Mouse (Mus musculus) neural tube, embryonic 10.5 days (tissue): ENCODE results near the gene Grin3a.
"Not testable (repeated sequence)": the region's sequence is repeated elsewhere in the genome, so short reads cannot be mapped to it uniquely, and the experiment has no call there.

Source experiments
- DNase-seq: peaks from one replicate; pipeline ENCODE4 v3.0.0-alpha.2; 2017; ENCODE audit warnings: low spot score; ENCODE audit errors: extremely low spot score

The Grin3a gene

DNA sequence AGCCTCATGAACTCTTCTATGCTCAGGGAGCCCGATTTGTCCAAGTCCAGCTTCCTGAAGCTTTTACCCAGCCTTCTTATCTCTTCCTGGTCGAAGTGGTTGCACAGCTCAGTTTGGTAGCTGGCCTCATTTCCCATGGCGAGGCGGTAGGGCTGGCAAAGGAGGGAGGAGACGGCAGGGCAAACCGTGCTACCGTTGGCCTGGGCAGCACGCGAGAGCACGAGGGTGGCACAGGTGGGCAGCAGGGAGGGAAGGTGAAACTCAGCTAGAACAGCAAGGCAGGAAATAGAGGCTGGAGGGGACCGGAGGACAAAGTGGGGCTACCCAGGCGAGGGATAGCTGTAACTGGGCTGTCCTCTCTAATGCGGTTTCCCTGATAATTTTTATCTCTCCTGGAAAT lies 163.7 kb downstream of the Grin3a start, which contains the start of gene Ppp3r2:
TSS of gene Ppp3r2 (minus strand) at position 213 of the 400 bp plus-strand sequence.
- DNase-seq, result no peak

DNA sequence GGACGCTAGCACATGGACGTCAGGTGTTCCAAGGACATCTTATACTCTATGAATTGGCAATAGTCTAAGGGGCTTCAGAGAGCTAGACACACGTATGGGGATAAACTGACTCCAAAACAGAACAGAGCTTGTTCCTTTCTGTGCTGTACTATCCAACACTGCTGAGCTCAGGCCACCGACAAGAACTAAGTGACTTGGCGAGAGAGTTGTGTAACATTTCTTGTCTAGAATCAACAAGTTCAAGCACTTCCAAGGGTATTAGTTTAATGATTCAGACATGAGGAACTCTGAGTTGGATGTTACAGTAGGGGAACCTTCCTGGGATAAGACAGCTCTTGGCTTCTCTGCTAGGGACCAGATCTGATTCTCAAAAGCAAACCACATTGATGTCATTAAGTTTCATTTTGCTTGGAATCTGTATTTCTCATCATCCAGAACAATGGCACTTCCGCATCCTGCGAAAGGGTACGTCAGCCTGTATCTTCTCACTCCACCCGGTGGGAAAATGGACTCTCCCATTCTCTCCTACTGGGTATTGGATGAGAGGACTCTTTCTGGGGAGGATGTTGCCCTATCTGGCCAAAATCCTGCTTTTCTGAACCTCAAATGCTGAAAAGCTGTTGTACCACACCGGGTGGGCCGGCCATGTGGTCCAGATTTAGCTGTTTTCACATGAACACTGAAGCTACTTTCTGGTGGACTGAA lies 165.2 kb downstream of the Grin3a start:
- DNase-seq, result no peak

DNA sequence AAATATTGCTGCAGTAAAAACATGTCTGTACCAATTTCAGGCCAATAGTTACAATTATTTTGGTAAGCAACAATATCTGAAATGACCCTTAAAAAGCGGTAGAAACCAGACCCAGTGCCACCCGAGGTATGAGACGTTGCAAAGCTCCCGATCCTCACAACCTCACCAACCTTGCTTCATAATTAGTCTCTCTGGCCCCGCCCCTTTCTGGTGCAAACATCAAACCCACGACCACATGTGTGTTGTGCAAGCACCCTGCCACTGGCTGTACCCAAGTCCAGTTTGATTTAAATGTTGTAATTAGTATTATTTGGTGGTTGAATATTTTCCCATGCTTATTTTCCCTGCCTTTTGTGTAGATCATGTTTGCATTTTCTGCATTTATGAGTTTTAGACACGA lies 168.8 kb downstream of the Grin3a start:
- DNase-seq, result no peak

DNA sequence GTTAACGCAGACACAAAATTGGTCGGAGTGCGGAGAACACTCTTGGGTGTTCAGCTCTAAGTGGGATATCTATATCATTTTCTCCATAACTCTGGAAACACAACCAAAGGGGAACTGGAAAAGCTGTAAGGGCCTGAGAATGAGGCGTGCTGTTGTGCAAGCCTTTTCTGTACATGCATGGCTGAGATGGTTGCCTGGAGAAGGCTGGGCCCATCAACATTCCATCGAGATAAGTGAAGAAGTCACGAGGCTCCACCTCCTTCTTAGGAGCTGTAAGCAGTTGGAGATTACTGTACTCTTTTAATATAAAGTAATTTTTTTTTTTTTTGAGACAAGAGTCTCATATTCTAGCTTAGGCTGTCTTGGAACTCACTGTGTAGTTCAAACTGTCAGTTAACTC lies 169.5 kb downstream of the Grin3a start:
- DNase-seq, result no peak

DNA sequence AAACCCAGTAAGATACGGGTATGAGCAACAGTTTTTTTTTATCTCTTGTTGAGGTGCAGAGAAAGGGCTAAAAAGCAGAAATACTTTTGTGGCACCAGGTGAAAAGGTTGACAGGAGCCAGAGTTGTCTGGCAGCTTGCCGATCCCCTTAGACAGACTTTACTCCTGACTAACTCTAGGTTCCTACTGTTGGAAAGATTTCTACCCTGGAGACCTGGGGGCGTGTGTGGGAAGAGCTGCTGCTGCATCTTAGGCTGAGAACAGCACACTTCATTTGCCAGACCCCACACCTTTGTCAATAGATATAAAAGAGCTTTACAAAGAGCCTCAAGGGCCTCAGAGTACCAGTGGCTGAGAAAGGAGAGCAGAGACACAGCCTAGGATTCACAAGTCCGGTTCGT lies 180.7 kb downstream of the Grin3a start:
- no peak for DNase-seq

DNA sequence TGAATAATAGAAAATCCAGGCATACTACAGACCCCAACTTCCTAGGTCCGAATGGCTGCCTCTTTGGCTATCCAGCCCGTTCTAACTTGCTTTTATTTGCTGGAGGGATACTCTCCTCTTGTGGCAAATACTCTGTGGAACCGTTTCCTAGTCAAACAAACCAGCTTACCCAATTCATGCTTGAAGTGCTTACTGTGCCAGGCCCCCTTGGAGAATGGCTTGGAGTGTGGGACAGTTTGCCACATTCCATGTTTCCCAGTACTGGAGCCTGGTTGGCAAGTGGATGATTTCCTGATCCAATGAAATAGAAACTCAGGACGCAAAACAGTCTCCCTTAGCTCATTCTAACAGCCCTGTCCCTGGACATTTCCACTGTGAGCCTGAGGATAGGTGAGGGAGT lies 183.3 kb downstream of the Grin3a start:
- DNase-seq, result no peak

DNA sequence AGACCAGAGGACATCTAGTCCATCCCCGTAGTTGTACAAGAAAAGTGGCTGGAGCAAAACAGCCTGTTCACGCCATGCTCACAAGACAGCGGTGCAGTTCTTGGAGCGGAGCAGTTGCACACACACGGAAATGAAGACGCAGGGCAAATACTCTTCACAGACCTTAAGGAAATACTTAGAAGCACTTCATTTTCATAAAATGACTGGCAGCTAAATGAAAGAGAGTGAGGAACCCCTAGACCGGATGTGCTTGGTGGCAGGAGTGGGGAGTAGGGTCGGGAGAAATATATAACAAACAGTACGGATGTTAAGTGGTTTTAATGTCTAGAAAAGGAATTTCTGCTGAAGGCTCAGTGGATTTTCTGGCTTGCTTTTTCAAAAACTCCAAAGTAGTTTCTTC lies 183.9 kb downstream of the Grin3a start:
- no peak for DNase-seq

DNA sequence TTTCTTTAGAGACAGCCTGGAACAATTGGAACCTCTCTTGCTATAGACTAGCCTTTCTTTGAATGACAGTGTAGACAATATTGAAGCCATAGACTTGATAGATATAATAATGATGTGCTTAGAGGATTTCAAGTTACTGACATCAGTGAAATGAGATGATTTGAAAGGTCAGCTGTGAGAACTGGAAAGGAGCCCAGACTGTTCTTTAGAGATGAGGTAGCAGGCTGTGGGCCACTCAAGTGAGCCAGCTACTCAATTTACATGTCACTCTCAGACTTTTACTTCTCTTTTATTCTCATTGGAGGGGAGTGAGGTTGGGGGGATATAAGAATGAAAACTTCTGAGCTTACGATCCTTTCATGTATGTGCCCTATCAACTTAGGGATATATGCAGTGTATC lies 186.1 kb downstream of the Grin3a start:
- no peak for DNase-seq

DNA sequence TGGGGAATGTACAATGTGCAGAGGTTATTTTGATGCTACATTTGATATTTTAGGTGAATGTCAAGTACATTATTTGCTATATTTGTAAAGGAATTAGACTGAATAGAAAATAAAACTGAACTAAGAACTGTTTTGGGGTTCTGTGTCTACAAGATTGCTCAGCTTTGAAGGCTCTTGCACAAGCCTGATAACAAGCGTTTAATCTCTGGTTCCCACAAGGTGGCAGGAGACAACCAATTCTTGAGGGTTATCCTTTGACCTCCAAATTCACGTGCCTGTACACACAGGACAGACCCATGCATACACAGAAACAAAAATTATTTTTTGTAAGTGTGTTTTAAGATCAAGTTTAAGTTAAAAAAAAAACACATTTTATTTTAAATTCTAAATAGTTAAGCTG lies 205.6 kb downstream of the Grin3a start:
- no peak for DNase-seq

DNA sequence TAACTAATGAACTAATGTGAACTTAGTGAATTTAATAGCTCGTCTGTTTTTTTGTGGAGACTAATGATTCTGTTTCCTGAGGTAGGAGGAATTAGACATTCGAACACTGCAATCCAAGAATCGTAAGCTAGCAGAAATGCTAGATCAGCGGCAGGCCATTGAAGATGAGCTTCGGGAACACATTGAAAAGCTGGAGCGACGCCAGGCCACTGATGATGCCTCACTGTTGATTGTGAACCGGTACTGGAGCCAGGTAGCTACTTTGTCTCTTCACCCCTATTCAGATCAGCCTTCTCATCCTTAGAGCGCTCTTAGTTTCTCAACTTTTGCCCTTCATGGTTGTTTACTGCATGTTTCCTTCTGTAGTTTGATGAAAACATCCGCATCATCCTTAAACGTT lies 207.7 kb downstream of the Grin3a start:
- DNase-seq, result no peak

DNA sequence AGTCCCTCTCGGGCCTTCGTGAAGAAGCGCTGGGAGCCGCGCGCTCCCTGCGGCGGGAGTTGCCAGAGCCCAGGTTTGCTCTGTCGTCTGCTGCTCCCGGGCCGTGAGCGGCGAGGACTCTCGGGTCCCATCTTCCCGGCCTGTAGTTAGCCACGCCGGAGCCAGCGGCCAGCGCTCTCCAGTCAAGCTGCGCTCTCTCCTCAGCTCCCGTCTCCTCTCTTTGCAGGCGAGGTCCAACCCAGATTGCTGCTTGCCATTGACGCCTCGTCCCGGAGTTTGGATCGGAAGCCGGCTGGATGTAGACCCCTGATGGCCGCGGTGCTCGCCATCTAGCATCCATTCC lies 213.4 kb downstream of the Grin3a start:
- DNase-seq, result no peak

DNA sequence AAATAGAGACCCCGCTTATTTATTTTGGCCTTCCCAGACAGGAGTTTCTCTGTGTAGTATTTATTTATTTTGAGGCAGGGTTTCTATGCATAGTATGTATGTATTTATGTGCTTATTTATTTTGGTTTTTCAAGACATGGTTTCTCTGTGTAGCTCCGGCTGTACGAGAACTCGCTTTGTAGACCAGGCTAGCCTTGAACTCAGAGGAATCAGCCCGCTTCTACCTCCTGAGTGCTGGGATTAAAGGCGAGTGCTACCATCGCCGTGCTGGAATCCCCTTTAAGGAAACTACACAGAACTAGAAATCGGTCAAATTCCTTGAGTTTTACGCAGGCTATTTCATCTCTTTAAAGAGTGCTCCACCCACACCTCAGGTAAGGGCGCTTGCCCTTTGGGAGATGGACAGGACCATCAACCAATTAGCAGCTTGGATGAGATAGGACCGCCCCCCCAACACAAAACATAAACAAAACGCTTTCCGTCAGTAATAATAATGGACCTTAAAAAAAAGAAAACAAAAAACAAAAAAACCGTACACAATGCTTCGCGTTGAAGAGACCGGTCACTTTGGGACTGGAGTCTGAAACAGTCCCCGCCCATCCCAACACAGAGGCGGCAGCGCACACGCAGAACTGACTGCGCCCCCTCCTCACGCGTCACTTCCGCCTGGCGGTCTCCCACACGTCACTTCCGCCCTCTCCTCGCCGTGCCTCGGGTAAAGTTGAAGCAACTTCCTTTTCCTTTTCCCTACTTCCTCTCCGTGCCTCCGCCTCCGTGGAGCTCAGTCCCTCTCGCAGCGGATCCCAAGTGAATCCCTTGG lies 214.0 kb downstream of the Grin3a start, which contains the start of gene Rnf20:
TSS of gene Rnf20 (plus strand) at position 688 of the 820 bp plus-strand sequence.
- DNase-seq, result peak; percentile 95

DNA sequence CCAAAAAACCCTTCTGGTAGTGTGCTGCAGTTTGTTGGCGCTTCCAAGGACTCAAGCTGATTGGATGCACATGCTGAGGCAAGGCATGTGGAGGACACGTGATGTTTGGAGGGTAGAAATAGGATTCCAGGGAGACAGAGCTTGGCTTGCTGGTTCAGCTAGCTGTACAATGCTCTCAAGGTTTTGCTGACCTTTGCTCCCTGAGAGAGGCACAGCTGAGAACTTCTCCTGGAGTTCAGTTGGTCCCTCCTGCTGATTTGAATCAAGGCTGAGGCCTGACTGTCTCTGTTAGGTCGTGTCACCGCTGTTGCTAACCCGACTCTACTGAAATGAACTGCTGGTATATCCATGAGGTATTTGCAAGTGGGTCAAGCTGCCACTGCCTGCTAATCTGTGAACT lies 216.6 kb downstream of the Grin3a start:
- DNase-seq, result no peak

DNA sequence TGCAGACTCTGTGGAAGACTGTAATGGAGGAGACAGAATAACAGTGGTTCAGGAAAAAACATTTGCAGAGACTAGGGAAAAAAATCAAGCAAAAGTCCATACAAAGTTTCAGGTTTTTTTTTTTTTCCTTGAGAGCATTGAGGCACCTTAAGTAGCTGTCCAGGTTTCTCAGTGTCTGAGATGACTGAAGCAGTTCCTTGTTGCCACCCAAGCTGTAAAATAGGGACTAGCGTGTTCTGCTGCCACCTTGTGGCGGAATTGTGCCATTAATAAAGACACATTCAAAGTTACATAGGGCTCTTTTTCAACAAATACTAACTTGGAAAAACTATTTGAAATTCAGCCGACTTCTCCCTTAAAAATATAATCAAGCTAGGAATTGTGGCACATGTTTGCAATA lies 218.6 kb downstream of the Grin3a start:
- DNase-seq, result peak; percentile 53

DNA sequence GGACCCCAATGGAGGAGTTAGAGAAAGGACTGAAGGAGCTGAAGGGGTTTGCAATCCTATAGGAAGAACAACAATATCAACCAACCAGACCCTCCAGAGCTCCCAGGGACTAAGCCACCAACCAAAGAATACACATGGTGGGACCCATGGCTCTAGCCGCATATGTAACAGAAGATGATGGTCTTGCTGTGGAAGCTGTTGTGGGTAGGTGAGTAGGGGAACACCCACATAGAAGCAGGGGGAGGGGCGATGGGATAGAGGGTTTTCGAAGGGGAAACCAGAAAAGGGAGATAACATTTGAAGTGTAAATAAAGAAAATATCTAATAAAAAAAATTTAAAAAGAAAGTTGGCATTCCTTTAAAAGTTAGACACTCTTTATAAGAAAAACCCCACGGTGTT lies 220.6 kb downstream of the Grin3a start:
- DNase-seq, result not testable (repeated sequence)

DNA sequence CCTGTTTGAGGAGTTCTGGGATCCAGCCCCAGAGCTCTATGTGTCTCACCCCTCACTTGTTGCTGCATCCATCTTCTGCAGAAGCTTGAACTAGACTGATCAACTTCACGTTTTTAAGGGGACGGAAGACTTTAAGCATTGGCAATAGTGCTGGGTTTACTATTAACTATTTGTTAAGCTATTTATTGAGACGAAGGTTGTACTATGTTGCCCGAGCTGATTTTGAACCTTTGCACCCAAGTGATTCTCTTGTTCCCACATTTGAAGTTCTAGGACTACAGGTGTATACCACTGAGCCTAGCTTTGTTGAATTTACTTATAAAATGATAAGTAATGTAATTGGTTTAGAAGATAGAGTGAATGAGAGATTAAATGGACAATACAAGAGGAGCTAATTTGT lies 221.6 kb downstream of the Grin3a start:
- no peak for DNase-seq

DNA sequence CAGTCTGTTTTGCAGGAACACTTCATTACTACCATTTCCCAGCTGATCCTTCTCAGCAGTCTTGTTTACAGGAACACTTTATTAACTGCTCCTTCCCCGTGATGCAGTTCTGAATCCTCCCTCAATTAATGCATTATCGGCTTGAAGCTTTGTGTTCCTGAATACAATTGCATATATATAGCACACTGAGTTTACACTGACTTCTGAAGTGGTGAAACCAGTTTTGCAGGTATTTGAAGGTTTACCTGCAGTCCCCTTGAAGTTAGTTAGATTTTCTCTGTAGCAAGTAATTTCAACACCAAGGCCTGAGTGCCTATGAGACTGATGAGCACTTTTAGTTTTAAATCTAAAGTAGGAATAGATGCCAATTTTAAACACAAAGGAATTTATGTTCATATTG lies 223.3 kb downstream of the Grin3a start:
- no peak for DNase-seq

DNA sequence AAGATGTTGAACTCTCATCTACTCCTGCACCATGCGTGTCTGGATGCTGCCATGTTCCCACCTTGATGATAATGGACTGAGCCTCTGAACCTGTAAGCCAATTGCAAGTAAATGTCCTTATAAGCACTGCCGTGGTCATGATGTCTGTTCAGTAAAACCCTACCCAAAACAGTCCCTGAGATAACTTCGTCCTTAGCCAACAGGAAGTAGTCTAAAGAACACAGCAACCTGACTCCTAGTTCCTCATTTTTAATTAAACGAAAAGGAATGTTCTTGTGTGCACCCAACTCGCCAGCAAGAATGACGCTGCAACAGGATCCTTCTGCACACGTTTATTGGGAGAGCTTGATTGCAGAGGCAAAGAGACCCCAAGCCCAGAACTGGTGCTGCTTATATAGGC lies 225.7 kb downstream of the Grin3a start:
- not testable (repeated sequence) for DNase-seq

DNA sequence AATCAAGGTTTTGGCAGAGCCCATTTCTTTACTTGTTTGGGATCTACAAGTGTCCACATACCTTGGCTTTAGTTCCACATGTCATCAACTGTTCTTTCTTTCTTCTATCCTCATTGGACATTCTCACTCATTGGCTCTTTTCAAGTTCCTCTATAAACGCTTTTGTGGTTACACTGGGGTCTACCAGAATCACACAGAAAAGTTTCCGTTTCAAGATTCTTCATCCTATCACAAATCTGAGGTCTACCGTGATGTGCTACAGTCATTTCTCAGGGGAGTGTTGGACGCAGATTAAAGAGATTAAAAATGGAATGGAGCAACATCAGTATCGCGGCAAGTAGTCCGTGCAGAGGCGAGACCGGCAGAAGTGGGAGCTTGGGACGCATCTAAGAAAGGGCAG lies 228.6 kb downstream of the Grin3a start:
- no peak for DNase-seq
